Mouse (Mus musculus) liver, adult 2 months (tissue): ENCODE data around the gene Adh1.

Experiments
- CTCF ChIP-seq: fragments of 200-500 bp; IDR thresholded peaks from 2 replicates; pipeline ENCODE4 v1.5.1; 2011; ENCODE audit warnings: low read depth, low read length, control low read depth
- POLR2A ChIP-seq: fragments of 200-500 bp; IDR thresholded peaks from 2 replicates; pipeline ENCODE4 v1.6.1; 2011; ENCODE audit warnings: low read length, control low read depth; ENCODE audit not compliant: insufficient read depth; ENCODE audit errors: extremely low read depth

DNA sequence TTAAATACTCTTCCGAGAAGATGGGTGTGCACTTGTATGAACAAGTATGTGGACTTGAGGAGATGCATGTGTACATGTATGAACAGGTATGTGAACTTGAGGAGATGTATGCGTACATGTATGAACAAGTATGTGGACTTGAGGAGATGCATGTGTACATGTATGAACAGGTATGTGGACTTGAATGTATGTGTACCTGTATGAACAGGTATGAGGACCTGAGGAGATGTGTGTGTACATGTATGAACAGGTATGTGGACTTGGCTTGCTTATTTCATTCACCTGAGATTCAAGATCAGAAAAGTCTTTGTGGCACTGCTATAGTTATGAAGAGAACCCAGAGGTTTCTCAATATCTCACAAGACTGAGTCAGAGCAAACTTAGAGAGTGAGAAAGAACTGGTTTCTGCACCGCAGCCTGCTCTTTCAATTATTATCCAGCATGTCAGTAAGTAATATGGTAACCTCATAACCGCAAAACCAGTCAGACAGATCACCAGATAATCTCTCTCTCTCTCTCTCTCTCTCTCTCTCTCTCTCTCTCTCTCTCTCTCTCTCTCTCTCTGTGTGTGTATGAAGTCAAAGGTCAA is 30.8 kb downstream of the Adh1 start:
- TF ChIP-seq CTCF (no peak), POLR2A (no peak)
